Mouse (Mus musculus) C2C12 (cell line): ENCODE measurements around the gene Tor4a.

ENCODE experiments used
- CEBPB ChIP-seq: IDR thresholded peaks from one replicate; pipeline ENCODE4 v1.6.1; 2011; ENCODE audit warnings: low read depth, mild to moderate bottlenecking, control low read depth, moderate library complexity
- CTCF ChIP-seq: IDR thresholded peaks from one replicate; pipeline ENCODE4 v1.5.1; 2011; ENCODE audit not compliant: control insufficient read depth, insufficient read depth, insufficient read length
- MAX ChIP-seq: IDR thresholded peaks from one replicate; pipeline ENCODE4 v1.6.1; 2011; ENCODE audit warnings: mild to moderate bottlenecking, control low read depth
- USF1 ChIP-seq: IDR thresholded peaks from one replicate; pipeline ENCODE4 v1.6.1; 2011; ENCODE audit warnings: low read depth, mild to moderate bottlenecking, control low read depth, moderate library complexity

DNA sequence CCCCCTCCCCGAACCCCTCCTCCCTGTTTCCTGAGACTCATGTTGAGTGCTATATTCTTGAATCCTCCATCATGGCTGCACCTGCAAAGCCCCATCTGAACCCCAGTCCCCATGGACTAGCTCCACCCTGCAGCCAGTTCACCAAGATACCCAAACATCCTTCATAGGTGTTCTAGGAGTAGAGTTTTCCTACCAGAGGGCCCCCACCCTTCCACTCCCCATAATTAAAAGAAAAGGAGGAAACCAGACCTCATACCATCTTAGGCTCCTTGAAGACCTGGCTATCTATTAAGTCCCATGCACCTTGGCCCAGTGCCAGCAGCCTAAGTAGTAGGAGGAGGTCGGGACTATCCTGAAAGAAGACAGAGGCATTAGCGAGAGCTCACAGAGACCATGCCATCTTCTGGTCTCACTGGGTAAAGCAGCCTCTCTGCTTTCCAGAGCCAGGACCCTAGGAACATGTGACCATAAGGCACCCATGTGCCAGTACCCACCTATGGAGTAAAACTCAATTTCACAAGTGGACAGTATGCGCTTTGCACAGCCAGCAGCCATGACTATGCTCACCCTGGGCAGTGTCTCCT, 7.0 kb upstream of the Tor4a start:
- TF ChIP-seq CTCF: no peak
- TF ChIP-seq USF1: no peak
- no peak for TF ChIP-seq MAX
- no peak for TF ChIP-seq CEBPB
